Mouse (Mus musculus) layer of hippocampus, adult 9-11 months (tissue): ENCODE data around the gene Tmem131.
A peak's percentile ranks its signal among the peaks of the same experiment; 100 is the strongest.

ENCODE experiments used
- DNase-seq: peaks from one replicate; pipeline ENCODE4 v3.0.0; 2022

Tmem131 gene

GRCm38 (mm10) chr1:36938348-36938747, 5.1 kb downstream of the Tmem131 start:
- DNase-seq, result no peak

- DNase-seq, result no peak
Measured at GRCm38 (mm10) chr1:36937648-36938047, 5.8 kb downstream of the Tmem131 start.

DNA sequence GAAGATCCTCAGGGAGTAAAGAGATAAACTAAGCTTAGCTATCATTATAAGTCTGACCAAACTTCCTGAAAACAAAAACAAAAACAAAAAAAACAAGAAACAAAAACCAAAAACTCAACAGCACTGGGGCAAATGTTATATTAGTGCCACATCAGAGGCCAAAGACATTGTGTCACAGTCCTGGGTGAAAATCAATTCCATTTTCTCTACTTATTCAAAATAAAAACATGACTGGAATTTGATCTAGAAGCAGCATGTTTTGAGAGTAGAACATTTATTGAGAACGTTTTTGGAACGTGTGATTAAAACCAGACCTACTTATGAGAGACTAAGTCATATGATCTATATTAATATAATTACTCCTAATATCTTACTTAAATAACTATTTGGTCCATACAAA, 6.5 kb downstream of the Tmem131 start:
- DNase-seq, result no peak

DNA sequence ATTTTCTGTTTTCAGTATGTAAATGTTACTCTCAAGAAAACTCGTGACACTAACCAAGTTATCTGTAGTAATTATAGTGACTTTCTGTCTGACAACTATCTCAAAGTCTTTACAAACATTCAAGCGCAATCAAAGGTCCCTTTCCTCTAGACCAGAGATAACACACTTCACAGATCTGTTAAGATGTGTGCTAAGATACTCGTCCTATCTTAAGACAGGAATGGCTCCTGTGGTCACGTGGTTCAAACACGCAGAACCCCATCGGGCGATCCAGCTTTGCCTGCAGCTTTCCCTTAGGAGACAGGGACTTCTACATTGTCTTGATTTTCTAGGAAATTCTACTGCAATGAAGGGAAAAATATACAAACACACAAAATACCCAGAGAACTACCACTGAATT, 6.9 kb downstream of the Tmem131 start:
- DNase-seq, result no peak

DNA sequence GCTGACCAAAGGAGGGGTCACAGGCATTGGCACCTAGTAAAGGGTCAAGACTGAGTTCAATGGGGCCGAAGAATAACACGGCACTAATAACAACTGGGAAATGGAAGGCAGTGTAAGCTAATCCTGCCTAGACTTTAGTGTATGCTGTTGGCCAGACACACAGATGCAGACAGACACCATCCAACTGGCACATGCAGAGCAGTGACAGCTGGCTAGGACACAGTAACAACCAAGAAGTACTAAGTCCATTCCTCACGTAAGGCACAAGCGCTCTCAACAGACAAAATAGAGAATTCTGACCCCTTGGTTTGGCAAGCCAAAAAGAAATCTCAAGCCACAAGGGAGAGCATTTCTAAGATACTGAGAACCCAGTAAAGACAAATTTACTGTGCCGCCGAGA, 8.7 kb downstream of the Tmem131 start:
- DNase-seq, result no peak

DNA sequence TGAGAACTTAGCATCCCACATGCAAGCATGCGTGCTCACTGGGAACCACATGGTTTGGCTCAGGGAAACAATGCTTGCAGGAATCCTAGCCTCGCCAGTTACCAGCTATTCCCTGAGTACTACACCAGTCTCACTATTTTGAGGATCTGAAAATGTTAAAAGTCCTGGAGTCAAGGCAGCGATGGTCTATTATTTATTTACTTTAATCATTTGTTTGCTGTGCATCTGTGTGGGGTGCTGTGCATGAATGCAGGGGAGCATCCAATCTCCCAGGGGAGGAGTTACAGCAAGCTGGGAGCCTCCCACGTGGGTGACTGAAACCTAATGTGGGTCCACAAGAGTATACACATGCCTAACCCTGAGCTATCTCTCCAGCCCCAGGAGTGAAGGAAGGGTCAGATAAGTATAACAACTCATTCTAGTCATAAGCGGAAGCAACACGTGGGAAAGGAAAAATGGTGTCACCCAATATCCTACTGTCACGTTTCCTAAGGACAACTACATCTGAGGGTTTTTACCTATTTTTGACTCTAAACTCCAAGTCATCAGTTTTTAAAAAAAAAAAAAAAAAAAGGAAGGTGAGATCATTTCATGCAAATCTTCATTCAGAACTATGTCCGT, 9.4 kb downstream of the Tmem131 start:
- no peak for DNase-seq

- no peak for DNase-seq
Measured at GRCm38 (mm10) chr1:36932231-36932630, 11.2 kb downstream of the Tmem131 start.

DNA sequence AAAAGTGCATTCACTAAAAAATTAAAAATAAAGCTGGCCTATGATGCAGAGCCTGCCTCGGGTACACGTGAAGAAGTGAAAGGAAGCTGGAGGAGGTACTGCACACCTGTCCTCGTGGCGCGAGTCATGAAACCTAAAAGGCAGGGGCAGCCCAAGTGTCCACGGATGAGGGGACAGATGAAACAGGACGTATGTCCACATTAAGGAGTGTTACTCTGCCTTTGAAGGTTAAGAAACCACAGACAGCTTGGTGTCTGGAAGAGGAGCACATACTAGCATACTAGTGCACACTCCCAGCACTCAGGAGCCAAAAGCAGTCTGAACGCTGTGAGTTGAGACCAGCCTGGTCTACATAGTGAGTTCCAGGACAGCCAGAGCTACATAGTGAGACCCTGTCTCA, 12.6 kb downstream of the Tmem131 start:
- no peak for DNase-seq

DNA sequence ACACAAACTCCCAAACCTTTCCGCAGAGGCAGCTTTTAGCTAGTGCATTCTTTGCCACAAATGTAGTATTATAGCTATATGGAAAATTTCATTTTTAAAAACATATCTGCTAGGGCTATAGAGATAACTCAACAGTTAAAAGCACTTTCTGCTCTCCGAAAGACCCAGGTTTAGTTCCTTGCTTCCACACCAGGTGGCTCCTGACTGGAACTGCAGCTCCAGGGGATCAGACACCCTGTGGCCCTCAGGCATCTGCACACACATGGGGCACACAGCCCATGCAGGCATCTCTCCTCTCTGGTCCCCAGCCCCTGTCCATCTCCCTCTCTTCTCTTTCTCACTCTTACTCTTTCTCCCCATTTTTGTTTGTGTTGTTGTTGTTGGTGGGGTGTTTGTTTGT, 13.5 kb downstream of the Tmem131 start:
- DNase-seq, result no peak

GRCm38 (mm10) chr1:36928357-36929330, 14.8 kb downstream of the Tmem131 start:
- DNase-seq, result no peak

GRCm38 (mm10) chr1:36927569-36927968, 15.9 kb downstream of the Tmem131 start:
- DNase-seq, result no peak

- no peak for DNase-seq
Measured at GRCm38 (mm10) chr1:36926738-36927137, 16.7 kb downstream of the Tmem131 start.

GRCm38 (mm10) chr1:36926246-36926645, 17.2 kb downstream of the Tmem131 start:
- no peak for DNase-seq

- DNase-seq, result no peak
Measured at GRCm38 (mm10) chr1:36925781-36926180, 17.7 kb downstream of the Tmem131 start.

- no peak for DNase-seq
Measured at GRCm38 (mm10) chr1:36924853-36925252, 18.6 kb downstream of the Tmem131 start.

DNA sequence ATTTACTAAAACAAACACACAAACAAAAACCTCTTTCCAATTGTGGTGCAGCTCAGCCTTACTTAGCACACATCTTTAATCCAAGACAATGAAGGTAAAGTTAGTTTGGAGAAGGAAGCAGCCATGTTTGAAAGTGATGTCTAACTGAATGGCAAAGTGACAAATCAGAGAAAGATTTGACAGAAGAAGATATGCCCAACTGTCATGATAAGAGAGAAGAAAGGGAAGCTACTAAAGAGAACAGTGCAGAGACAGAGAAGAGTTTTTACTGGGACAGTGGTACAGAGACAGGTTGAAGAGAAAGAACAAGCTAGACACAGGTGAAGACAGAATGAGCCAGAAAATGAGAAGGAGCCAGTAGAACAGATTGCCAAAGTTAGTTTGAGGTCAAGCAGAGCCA, 19.6 kb downstream of the Tmem131 start:
- DNase-seq, result no peak

DNA sequence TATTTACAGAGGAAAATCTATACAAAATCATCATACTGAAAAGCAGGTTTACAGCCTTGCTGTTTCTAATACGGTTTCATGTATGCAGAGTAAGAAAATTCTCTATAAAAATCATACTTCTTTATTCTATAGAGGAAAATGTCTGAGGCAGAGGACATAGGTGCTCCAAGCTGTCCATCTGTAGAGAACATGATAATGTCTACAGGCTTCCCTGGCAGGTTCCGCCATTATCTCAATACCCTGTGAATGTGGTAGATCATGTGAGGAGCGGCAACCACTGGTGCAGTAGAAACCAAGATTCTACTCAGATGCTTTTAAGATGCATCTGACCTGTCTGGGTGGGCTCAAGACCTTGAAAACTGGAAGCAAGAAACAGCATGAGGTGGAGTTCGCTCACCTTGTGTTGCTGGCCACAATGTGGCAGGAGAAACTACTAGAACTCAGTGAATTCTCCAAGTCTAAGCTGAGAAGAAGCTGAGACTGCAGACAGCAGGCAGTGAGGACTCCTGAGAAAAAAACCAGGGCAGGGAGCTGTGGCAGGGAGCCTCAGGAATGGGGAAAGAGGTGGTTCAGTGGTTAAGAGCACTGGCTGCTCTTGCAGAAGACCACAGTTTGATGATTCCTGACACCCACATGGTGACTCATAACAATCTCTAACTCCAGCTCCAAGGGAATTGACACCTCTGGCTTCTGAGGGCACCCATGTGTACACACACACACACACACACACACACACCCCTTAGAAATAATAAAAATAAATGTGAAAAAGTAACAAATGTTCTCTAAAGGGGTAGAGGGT, 20.6 kb downstream of the Tmem131 start:
- DNase-seq, result no peak

- no peak for DNase-seq
Measured at GRCm38 (mm10) chr1:36921614-36922393, 21.7 kb downstream of the Tmem131 start.

DNA sequence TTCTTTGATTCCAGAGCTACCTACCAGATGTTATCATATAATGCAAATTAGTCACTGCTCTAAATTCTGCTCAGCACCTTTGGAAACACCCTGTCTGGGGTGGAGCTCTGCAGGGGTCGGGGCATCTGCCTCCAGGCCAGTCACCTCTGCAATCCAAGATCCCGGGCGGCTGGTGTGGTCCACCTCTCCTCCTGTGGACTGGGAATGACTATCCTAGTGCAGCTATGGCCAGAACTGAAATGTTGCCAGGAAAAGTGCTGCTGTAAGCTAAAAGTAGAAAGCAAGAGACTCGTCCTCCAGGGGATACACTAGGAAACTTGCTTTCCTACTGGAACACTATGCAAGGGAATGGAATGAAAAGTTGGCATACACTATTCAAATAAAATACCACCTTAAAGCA, 22.7 kb downstream of the Tmem131 start:
- no peak for DNase-seq

- DNase-seq, result peak; percentile 34
Measured at GRCm38 (mm10) chr1:36920154-36920716, 23.2 kb downstream of the Tmem131 start.

DNA sequence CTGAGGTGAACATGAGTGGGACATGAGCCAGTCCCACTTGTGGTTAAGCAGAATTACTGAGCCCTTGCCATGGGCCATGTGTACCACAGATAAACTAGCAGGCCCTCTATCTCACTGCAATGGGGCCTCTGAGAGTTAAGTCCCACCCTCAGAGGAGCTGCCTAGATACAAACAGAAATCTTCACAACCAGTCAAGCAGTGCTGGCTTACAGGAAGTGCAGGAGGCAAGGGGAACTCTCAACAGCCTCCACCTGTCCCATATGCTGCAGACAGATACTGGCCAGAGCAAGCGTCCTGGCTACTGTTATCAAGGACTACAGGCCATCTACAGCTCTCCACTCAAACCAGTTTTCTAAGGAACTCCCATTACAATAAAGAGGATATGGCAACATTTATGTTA, 23.7 kb downstream of the Tmem131 start:
- DNase-seq, result no peak

GRCm38 (mm10) chr1:36917423-36917822, 26.0 kb downstream of the Tmem131 start:
- no peak for DNase-seq
